Mouse (Mus musculus) midbrain, embryonic 12.5 days (tissue): ENCODE results near the gene Eps8l3. TPM values are rescaled to one million over a fixed set of nuclear protein-coding genes. Genes with fewer than 3 reads are reported as not detected.

Experiments used
- ATAC-seq: fragments of 200-750 bp; cut with Nextera tagmentation; 2 replicates; pipeline ENCODE4 v1.8.0; 2017; ENCODE audit warnings: low read depth, moderate TSS enrichment, moderate library complexity; ENCODE audit not compliant: low FRiP score
- H3K27ac ChIP-seq: fragments of 300-500 bp; sonication (generic); replicated peaks from 2 replicates; pipeline ENCODE4 v1.5.1; 2016; ENCODE audit warnings: mild to moderate bottlenecking
- H3K27me3 ChIP-seq: fragments of 300-500 bp; sonication (generic); 2 replicates; pipeline ENCODE4 v1.6.1; 2016; ENCODE audit warnings: mild to moderate bottlenecking
- H3K36me3 ChIP-seq: fragments of 300-500 bp; sonication (generic); 2 replicates; pipeline ENCODE4 v1.6.1; 2016
- H3K4me1 ChIP-seq: fragments of 300-500 bp; sonication (generic); 2 replicates; pipeline ENCODE4 v1.6.1; 2016
- H3K4me2 ChIP-seq: fragments of 300-500 bp; sonication (generic); replicated peaks from 2 replicates; pipeline ENCODE4 v1.6.1; 2016; ENCODE audit warnings: mild to moderate bottlenecking, moderate library complexity
- H3K4me3 ChIP-seq: fragments of 300-500 bp; sonication (generic); 2 replicates; pipeline ENCODE4 v1.5.1; 2016; ENCODE audit warnings: mild to moderate bottlenecking
- H3K9ac ChIP-seq: fragments of 300-500 bp; sonication (generic); replicated peaks from 2 replicates; pipeline ENCODE4 v1.6.1; 2016; ENCODE audit warnings: mild to moderate bottlenecking, moderate library complexity
- H3K9me3 ChIP-seq: fragments of 300-500 bp; sonication (generic); 2 replicates; pipeline ENCODE4 v1.6.1; 2016; ENCODE audit warnings: mild to moderate bottlenecking
- WGBS: fragments of 180-500 bp; shearing (Covaris S2); methylation state at CpG from one replicate; pipeline ENCODE4 v1.1.7; 2016; 5-methylcytosine and 5-hydroxymethylcytosine counted together
- polyA plus RNA-seq: library from polyadenylated mRNA; unstranded; fragments of >200 nt; fragmentation: Nextera tagmentation; extraction: Ambion mirVana; gene quantifications from 2 replicates; pipeline ENCODE4 v1.2.1, GENCODE M21; 2016

Gene Eps8l3
- polyA plus RNA-seq, 1 experiment from 2014 or later, result not detected

DNA sequence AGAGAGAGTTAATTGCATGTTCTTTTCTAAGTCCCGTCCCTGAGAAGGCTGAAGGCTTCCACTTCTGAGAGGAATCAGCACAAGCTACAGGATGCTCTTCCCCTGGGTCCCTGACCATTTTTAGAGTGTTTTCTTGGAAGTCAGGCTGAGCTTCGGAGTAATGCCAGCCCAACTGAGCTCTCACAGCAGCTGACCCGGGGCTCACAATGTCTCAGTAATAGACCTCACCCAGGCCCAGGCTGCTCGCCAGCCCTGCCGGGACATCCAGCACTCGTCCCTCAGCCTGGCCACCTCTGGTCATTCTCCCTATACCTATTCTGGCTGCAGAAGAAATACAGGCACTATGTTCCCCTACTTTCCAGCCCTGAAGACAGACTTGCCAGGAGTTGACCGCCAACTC is 35.7 kb upstream of the Eps8l3 start:
- Histone ChIP-seq H3K4me1 (peaks cover 7% of the 10 kb centered on the region), H3K27ac (no peak overlapping the region), H3K9ac (no peak overlapping the region), H3K36me3 (no peaks in the 10 kb centered on the region), H3K4me3 (no peak overlapping the region), H3K9me3 (no peaks in the 10 kb centered on the region), H3K4me2 (no peak overlapping the region), H3K27me3 (no peaks in the 10 kb centered on the region)
- ATAC-seq, result no peak
- whole genome bisulfite sequencing, result 84% methylated on average over 7 of the region's 7 CpGs

DNA sequence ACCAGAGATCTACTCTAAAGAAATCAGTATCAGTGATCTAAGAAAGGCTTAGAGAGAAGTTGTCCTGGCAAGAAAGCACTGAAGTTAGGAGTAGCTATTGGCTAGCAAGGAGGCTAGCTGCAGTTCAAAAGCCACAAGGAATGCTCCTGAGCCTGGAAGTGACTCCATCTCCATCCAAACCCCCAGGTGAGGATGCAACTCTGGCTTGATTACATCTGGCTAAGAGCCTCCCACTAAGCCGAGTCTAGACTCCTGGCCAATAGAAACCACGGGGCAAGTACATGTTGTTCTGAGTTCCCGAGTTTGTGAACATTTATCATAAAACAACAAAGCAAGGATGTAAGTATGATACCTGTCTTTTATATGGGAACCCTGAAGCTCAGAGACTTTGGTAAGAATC is 33.6 kb upstream of the Eps8l3 start:
- Histone ChIP-seq H3K27me3 (no peaks in the 10 kb centered on the region), H3K4me2 (no peak overlapping the region), H3K36me3 (no peaks in the 10 kb centered on the region), H3K9ac (no peak overlapping the region), H3K4me1 (peaks cover 11% of the 10 kb centered on the region), H3K9me3 (no peaks in the 10 kb centered on the region), H3K4me3 (no peak overlapping the region), H3K27ac (no peak overlapping the region)
- 89% methylated on average over 3 of the region's 3 CpGs for WGBS
- ATAC-seq, result no peak

DNA sequence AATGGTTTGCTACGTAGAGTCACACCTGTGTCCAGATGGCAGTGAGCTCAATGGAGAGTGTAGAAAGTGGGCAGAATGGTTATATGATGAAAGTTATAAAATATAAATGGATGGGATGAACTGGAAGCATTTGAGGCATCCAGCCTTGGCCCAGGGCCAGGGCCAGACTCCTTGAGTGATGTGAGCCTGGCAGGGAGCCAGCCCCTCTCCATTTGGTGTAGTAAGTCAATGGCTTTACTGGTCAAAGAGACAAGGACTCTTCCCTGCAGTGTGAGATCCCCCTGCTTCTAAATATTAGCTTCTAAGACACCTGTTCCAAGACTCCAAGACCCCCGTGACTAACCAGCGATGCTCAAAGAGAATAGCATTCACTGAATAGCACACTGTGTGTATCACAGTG is 33.0 kb upstream of the Eps8l3 start:
- no peak overlapping the region for H3K9ac ChIP-seq
- H3K36me3 ChIP-seq, result no peaks in the 10 kb centered on the region
- no peaks in the 10 kb centered on the region for H3K9me3 ChIP-seq
- ATAC-seq, result no peak
- H3K27me3 ChIP-seq, result no peaks in the 10 kb centered on the region
- 89% methylated on average over 3 of the region's 3 CpGs for WGBS
- no peak overlapping the region for H3K4me3 ChIP-seq
- no peak overlapping the region for H3K27ac ChIP-seq
- H3K4me2 ChIP-seq, result no peak overlapping the region
- peaks cover 14% of the 10 kb centered on the region for H3K4me1 ChIP-seq

DNA sequence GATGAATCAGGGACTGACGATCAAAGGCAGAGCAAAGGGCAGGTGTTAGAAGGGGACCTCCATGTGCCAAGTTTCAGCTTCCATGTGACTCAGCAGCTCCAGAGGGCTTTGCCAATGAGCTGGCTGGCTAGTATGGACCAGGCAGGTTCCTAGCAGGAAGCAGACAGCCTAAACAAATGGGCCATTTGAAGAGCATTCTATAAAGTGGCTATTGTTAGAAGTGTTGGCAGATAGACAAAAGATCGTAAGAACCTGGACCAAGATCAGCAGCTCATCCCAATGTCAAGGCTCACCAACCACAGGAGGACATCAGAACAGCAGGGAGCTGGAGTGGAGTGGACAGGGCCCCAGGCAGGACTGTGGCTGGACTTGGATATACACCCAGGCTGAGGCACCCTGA is 32.5 kb upstream of the Eps8l3 start:
- no peak for ATAC-seq
- Histone ChIP-seq H3K27ac (no peak overlapping the region), H3K4me1 (peaks cover 19% of the 10 kb centered on the region), H3K4me2 (no peak overlapping the region), H3K27me3 (no peaks in the 10 kb centered on the region), H3K36me3 (no peaks in the 10 kb centered on the region), H3K9me3 (no peaks in the 10 kb centered on the region), H3K9ac (no peak overlapping the region), H3K4me3 (no peak overlapping the region)
- 94% methylated on average over 2 of the region's 2 CpGs for WGBS

DNA sequence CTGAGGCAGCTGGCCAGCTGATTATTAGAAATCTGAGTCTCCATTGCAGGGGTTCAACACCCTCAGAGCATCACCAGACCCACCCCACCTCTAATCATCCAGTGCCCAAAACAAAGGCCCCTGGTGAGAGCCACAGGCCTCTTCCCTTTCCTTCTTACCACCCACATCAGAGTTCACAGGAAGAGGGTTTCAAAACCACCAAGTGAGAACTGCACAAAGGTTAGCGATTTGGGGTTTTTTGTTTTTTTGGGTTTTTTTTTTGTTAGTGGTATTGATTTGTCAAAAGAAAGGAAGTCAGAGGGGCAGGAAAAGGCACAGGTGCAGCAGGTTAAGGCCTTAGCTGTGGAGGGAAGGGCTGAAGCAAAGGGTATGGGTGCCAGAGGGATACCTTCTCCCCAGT is 30.9 kb upstream of the Eps8l3 start:
- H3K9me3 ChIP-seq, result no peaks in the 10 kb centered on the region
- H3K27ac ChIP-seq, result no peak overlapping the region
- H3K4me2 ChIP-seq, result no peak overlapping the region
- H3K27me3 ChIP-seq, result no peaks in the 10 kb centered on the region
- WGBS, result 89% methylated on average over 1 of the region's 1 CpGs
- no peaks in the 10 kb centered on the region for H3K36me3 ChIP-seq
- ATAC-seq, result no peak
- no peak overlapping the region for H3K4me3 ChIP-seq
- H3K9ac ChIP-seq, result no peak overlapping the region
- peaks cover 33% of the 10 kb centered on the region for H3K4me1 ChIP-seq

DNA sequence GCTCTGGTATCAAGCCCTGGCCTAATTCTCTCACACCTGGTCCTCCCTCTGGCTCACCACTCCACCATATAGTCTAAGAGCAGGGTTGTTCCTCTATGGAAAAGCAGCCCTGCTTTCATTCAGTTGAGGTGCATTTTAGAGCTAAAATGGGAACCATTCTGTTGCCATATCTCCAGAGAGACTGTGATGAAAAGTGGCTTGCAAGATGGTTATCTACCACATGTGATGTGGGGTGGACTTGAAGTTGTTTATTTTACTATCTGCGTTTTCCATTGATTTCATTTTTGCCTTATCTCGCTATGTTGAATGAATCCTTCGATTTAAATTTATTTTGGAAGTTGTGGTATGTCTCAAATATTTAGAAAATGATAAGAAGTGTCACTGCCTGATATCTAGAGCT is 30.2 kb upstream of the Eps8l3 start:
- 92% methylated on average over 3 of the region's 3 CpGs for WGBS
- ATAC-seq, result no peak
- H3K27ac ChIP-seq, result no peak overlapping the region
- H3K27me3 ChIP-seq, result no peaks in the 10 kb centered on the region
- H3K4me1 ChIP-seq, result peaks cover 33% of the 10 kb centered on the region
- H3K4me3 ChIP-seq, result no peak overlapping the region
- H3K9ac ChIP-seq, result no peak overlapping the region
- no peaks in the 10 kb centered on the region for H3K9me3 ChIP-seq
- no peak overlapping the region for H3K4me2 ChIP-seq
- no peaks in the 10 kb centered on the region for H3K36me3 ChIP-seq

DNA sequence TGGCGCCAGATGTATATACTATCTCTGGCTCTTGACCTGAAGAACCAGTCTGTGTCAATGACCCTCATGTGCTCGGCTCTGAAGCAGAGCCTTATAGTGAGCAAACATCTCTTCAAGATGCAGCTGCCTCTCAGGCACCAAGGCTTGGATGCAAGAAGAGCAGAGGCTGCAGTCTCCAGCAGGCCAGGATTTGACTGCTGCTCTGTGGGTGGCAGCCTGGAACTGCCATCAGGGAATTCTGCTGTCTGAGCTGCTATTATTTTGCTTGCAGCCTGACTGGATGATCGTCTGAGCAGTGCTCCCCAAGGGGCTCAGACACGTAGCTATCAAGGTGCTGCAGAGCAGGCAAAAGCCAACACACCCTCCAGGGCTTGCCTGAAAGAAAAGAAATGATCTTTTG is 28.9 kb upstream of the Eps8l3 start:
- H3K9me3 ChIP-seq, result no peaks in the 10 kb centered on the region
- ATAC-seq, result no peak
- H3K9ac ChIP-seq, result no peak overlapping the region
- H3K27ac ChIP-seq, result no peak overlapping the region
- no peak overlapping the region for H3K4me2 ChIP-seq
- no peaks in the 10 kb centered on the region for H3K27me3 ChIP-seq
- H3K36me3 ChIP-seq, result no peaks in the 10 kb centered on the region
- 35% methylated on average over 4 of the region's 4 CpGs for WGBS
- H3K4me3 ChIP-seq, result no peak overlapping the region
- peaks cover 33% of the 10 kb centered on the region for H3K4me1 ChIP-seq

DNA sequence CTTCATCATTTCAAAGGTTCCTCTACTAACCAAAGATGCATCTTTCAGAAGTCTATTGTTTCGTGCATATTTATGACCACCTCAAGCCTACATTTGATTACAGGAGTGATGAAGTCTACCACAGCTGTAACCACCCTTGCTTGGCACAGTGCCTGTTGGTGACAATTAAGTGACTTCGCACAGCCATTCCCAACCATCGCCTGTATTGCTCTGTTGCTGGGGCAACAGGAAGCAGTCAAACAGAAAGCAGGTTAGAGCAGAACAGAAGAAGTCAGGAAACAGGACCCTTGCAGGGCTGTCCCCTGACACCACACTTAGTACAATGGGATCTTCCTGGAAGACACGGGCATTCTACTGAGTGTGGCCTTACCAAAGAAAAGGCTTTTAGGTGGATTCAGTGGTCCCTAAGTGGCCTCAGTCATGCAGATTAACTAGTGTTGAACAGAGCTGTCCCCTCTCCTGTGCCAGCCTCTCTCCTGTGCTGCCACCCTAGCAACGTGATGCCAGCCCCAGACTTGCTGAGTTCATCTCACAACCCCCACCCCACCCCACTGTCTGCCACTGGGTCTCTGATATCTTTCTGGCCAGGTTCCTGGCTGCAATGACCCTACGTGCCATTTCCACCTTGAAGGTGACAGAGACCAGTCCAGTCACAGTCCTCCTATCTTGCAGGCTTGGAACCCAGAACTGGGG is 27.9 kb upstream of the Eps8l3 start:
- Histone ChIP-seq H3K9me3 (no peaks in the 10 kb centered on the region), H3K27ac (no peak overlapping the region), H3K4me1 (peaks cover 29% of the 10 kb centered on the region), H3K4me3 (no peak overlapping the region), H3K4me2 (no peak overlapping the region), H3K9ac (no peak overlapping the region), H3K27me3 (no peaks in the 10 kb centered on the region), H3K36me3 (no peaks in the 10 kb centered on the region)
- no peak for ATAC-seq
- 64% methylated on average over 6 of the region's 6 CpGs for WGBS

DNA sequence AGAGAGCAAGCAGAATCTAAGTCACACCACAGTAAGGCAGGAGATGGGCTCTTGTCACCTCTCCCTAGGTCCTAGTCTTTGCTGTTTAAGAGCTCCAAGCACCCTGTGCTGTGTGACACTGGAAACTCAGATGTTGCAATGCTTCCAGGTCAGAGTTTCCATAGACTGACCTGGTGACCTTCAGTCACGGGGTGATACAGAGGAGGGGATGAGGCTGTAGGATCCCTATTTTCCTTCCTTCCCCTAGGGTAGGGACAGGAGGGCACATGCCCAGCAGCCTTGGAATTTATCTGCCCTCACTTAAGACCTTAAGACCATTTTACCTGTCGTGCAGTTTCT is 27.4 kb upstream of the Eps8l3 start:
- H3K4me1 ChIP-seq, result peaks cover 26% of the 10 kb centered on the region
- no peaks in the 10 kb centered on the region for H3K9me3 ChIP-seq
- 82% methylated on average over 2 of the region's 2 CpGs for WGBS
- ATAC-seq, result no peak
- no peaks in the 10 kb centered on the region for H3K27me3 ChIP-seq
- no peak overlapping the region for H3K9ac ChIP-seq
- no peak overlapping the region for H3K27ac ChIP-seq
- no peak overlapping the region for H3K4me2 ChIP-seq
- H3K36me3 ChIP-seq, result no peaks in the 10 kb centered on the region
- no peak overlapping the region for H3K4me3 ChIP-seq

DNA sequence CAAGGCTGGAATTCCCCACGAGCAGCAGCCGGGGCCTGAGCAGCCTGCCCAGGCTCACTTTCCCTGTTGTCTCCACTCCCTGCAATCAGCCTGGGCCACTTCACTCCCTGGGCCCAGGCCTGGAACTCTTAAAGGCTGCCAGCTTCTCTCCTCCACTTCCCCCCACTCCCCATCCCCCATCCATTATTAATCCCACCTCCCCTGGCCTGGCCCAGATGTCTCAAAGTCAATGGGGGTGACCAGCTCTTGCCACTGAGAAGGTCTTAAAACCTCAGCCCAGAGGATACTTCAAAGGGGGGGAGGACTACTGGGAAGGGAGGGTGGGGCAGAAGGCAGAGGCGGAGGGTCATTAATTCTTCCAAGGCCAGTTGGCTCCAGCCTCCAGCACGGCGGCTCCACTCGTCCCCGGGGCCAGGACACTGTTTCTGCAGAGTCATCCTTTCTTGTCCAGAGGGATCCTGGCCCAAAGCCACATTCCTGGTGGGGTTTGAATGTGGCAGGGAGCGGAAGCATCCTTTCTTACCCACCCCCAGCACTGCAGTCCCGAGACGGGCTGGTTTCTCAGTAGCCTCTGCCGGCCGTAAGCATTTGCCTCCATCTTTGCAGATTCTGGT is 26.5 kb upstream of the Eps8l3 start:
- H3K36me3 ChIP-seq, result no peaks in the 10 kb centered on the region
- 0 out of 2 replicates have a peak overlapping the region, but pooled peaks have one; percentile 16 for H3K9ac ChIP-seq
- peaks cover 26% of the 10 kb centered on the region for H3K4me1 ChIP-seq
- no peaks in the 10 kb centered on the region for H3K9me3 ChIP-seq
- peak overlapping the region; percentile 12 for H3K27ac ChIP-seq
- peak overlapping the region; percentile 31 for H3K4me2 ChIP-seq
- no peaks in the 10 kb centered on the region for H3K27me3 ChIP-seq
- 23% methylated on average over 12 of the region's 12 CpGs for WGBS
- ATAC-seq, result peak; percentile 61
- H3K4me3 ChIP-seq, result no peak overlapping the region

DNA sequence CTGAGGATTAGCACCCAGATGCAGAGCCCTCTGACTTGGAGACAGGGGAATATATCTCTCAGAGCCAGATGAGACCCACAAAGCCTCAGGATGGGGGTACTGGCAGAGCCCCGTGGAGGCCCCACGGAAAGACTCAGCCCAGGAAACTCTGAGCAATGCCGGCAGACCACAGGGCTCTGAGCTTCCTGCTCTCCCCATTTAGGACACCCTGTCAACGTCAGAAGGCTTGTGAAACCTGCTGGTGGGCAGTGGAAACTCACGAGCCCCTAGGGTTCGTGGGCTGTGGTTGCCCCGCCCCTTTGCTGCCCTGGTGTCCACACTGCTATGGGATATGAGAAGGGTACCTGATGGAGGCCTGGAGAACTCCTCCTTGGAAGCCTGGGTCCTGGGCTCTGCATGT is 24.2 kb upstream of the Eps8l3 start:
- Histone ChIP-seq H3K4me1 (peaks cover 26% of the 10 kb centered on the region), H3K27me3 (no peaks in the 10 kb centered on the region), H3K4me3 (no peak overlapping the region), H3K36me3 (no peaks in the 10 kb centered on the region), H3K9me3 (no peaks in the 10 kb centered on the region), H3K27ac (no peak overlapping the region), H3K9ac (no peak overlapping the region), H3K4me2 (no peak overlapping the region)
- WGBS, result 64% methylated on average over 7 of the region's 7 CpGs
- ATAC-seq, result no peak

DNA sequence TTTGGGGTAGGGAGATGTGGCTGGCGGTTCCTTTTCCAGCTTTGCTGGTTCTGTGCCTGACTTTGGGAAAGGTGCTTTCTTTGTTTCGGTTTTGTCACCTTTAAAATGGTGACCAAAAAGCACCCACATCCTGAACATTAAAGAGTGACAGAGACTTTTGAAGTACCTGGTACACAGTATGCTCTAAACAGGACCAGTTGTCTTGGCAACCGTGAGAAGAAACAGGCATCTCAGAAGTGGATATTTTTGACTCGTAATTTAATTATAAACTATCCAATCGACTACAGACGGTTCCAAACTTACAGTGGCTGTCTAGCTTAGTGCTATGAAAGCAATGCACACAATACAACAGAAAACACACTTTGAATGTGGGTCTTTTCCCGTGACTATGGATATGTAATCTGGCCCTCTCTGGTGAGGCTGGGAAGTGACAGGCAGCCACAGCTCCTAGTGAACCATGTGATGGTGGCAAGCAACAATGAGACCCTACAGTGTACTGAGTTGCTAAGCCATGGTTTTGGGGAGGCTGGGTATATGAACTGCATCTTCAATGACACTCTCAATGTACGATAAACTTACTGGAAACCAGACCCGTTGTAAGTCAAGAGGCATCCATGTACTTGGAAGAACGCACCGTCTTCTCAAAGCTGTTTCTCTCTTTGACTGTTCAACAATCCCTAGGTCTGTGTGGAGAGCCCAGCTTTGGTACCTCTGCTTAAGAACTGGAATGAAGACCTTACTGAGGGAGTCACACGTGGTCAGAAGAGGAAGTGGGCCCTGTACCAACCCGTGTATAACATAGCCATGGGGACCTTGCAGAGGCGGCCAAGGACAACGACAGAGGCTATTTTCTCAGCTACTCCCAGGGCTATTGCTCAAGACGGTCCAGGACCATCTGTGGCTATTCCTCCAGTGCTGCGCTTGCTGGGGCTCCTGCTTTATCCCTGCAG is 23.5 kb upstream of the Eps8l3 start:
- no peak overlapping the region for H3K9ac ChIP-seq
- no peaks in the 10 kb centered on the region for H3K27me3 ChIP-seq
- no peak overlapping the region for H3K27ac ChIP-seq
- WGBS, result 87% methylated on average over 17 of the region's 17 CpGs
- H3K4me1 ChIP-seq, result peaks cover 22% of the 10 kb centered on the region
- ATAC-seq, result no peak
- H3K9me3 ChIP-seq, result no peaks in the 10 kb centered on the region
- H3K36me3 ChIP-seq, result no peaks in the 10 kb centered on the region
- H3K4me2 ChIP-seq, result no peak overlapping the region
- no peak overlapping the region for H3K4me3 ChIP-seq
